Mouse (Mus musculus) cerebellum, adult 2 months (tissue): ENCODE measurements at regions not wholly inside any gene's neighbourhood (a gene's known extent, or its start where the extent isn't known, plus 50 kb on each side); places are given as distances from the start of the nearest gene placed in this dataset.
"Not testable (repeated sequence)": the region's sequence is repeated elsewhere in the genome, so short reads cannot be mapped to it uniquely, and the experiment has no call there.

ENCODE experiments used
- DNase-seq, 2 experiments: peaks; one replicate each; pipeline ENCODE4 v3.0.0; 2021
- H3K27ac ChIP-seq: fragments of 200-500 bp; 2 replicates; pipeline ENCODE4 v1.5.1; 2012; ENCODE audit warnings: low read length, control low read depth, inconsistent platforms; ENCODE audit not compliant: insufficient read depth
- H3K27me3 ChIP-seq: fragments of 200-500 bp; 2 replicates; pipeline ENCODE4 v1.6.1; 2012; ENCODE audit warnings: inconsistent platforms, mild to moderate bottlenecking, low read length, moderate library complexity; ENCODE audit not compliant: control insufficient read depth, insufficient read depth
- H3K4me1 ChIP-seq: fragments of 200-500 bp; 2 replicates; pipeline ENCODE4 v1.6.1; 2011; ENCODE audit warnings: low read length; ENCODE audit not compliant: control insufficient read depth, insufficient read depth
- H3K4me3 ChIP-seq: fragments of 200-500 bp; replicated peaks from 2 replicates; pipeline ENCODE3; 2011; ENCODE audit warnings: mild to moderate bottlenecking, low read depth, low read length, control low read depth; ENCODE audit not compliant: insufficient read depth
- CTCF ChIP-seq: fragments of 200-500 bp; IDR thresholded peaks from 2 replicates; pipeline ENCODE4 v1.5.1; 2011; ENCODE audit warnings: low read depth, mild to moderate bottlenecking, control low read depth, low read length, moderate library complexity, borderline replicate concordance; ENCODE audit not compliant: insufficient read depth
- POLR2A ChIP-seq: fragments of 200-500 bp; IDR thresholded peaks from 2 replicates; pipeline ENCODE4 v1.6.1; 2011; ENCODE audit warnings: low read length, control low read depth, borderline replicate concordance; ENCODE audit not compliant: insufficient read depth
- WGBS: fragments of 180-500 bp; shearing (Covaris S2); methylation state at CpG from one replicate; pipeline ENCODE4 v1.1.7; 2018; 5-methylcytosine and 5-hydroxymethylcytosine counted together

DNA sequence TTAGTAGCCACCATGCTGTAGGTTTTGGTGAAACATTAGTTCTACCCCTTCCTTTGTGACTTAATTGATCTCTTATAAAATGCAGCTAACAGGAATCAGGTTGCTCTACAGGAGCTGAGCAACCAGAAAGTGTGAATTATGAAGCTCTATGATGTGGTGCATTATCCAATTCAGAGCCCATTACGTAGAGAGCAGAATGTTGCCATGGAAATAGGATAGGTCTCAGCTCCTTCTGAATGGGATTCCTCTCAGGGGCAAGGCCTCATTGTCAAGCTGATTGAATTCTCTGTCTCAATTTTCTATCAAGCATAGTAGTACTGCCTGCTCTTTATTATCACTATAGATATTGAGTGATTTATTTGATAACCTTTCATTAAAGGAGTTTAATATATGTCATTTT is 185.6 kb upstream of the Klf6 start:
- Histone ChIP-seq H3K4me1 (no peaks in the 10 kb centered on the region), H3K4me3 (no peak overlapping the region), H3K27me3 (no peaks in the 10 kb centered on the region), H3K27ac (no peak overlapping the region)
- TF ChIP-seq CTCF, result no peak
- no peak for TF ChIP-seq POLR2A
- DNase-seq, result no peak
- 23% methylated on average over 1 of the region's 1 CpGs for WGBS

DNA sequence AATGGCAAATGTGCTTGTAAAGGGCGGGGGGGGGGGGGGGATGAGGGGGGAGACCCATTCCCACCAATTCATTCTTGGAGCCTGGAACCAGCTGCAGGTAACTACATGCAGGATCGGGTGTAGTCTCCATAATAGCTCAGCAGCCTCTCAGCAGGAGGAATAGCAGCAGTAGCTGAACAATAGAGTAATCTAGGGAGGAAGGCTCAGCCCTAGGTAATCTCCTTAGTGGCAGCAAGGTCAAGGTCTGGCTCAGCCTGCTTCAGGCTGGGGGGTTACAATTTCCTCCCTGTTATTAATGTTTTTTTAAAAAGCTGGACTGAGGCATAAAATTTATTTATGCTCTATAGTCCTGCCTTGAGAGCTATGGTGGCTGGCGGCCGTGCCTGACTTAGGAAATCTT is 171.2 kb upstream of the Klf6 start:
- 65% methylated on average over 4 of the region's 4 CpGs for whole genome bisulfite sequencing
- no peak for DNase-seq

DNA sequence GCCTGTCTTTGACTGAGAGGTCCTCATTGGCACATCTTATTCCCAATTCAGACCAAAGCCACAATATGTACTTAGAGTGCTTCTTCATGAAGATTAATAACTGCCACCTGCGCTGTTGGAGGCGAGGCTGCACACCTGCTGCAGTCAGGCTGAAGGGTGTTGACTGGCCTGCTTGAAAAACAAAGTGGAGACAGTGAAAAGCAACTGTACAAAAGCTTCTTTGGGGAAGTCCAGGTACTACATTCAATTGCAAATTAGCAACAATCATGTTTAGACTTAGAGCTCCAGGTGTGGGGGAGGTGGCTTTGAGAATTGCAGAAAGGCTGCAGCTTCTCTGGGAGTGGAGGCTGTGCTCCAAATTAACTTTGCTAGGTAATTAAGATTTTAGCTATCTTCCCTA is 170.6 kb upstream of the Klf6 start:
- not testable (repeated sequence) for H3K27ac ChIP-seq, H3K27me3 ChIP-seq, DNase-seq, H3K4me3 ChIP-seq, H3K4me1 ChIP-seq
- WGBS, result 88% methylated on average over 2 of the region's 2 CpGs

More for the DNA sequence above, 171.2 kb upstream of the Klf6 start:
- no peak overlapping the region for H3K27ac ChIP-seq
- no peak for TF ChIP-seq CTCF
- TF ChIP-seq POLR2A, result no peak
- no peaks in the 10 kb centered on the region for H3K4me1 ChIP-seq
- H3K4me3 ChIP-seq, result no peak overlapping the region
- no peaks in the 10 kb centered on the region for H3K27me3 ChIP-seq

DNA sequence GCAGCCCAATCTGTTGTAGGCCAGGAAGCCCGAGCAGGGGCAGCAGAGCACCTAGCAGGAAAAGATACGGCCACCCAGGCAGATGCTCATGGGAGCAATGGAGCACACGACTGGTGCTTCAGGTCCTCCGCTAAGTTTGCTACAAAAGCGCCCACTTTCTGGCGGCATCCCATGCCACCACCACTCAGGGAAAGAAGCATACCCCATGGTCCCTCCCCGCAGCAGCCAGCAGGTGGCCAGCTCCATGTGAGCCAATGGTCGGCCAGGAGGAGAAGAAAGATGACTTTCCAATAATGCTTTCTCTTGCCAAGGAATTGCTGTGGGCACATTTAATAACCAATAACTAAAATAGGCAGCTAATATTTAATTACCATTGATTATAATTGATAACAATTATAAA is 166.7 kb upstream of the Klf6 start:
- no peak overlapping the region for H3K27ac ChIP-seq
- DNase-seq, result no peak
- no peaks in the 10 kb centered on the region for H3K27me3 ChIP-seq
- TF ChIP-seq POLR2A (no peak), CTCF (no peak)
- 87% methylated on average over 8 of the region's 8 CpGs for whole genome bisulfite sequencing
- no peaks in the 10 kb centered on the region for H3K4me1 ChIP-seq
- no peak overlapping the region for H3K4me3 ChIP-seq

DNA sequence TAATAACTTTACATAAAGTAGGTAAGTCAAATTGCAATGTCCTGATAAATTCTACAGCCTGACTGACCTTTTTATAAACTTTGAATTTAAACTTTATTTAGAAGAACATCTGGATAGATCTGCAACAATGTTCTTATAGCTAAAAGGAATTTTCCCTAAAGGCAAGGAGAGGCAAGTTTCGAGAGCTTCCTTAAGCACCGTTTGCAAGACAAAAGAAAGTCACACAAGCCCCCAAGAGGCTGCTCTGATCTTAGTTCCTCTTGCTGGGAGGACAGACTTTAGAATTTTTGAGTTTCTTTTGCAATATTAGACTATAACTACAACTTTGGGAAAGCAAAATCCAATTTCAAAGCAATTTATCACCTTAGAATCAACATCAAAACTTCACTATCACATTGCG is 165.7 kb upstream of the Klf6 start:
- DNase-seq, H3K4me1 ChIP-seq, H3K27me3 ChIP-seq, H3K27ac ChIP-seq, H3K4me3 ChIP-seq: not testable (repeated sequence)
- WGBS, result 64% methylated on average over 3 of the region's 3 CpGs

DNA sequence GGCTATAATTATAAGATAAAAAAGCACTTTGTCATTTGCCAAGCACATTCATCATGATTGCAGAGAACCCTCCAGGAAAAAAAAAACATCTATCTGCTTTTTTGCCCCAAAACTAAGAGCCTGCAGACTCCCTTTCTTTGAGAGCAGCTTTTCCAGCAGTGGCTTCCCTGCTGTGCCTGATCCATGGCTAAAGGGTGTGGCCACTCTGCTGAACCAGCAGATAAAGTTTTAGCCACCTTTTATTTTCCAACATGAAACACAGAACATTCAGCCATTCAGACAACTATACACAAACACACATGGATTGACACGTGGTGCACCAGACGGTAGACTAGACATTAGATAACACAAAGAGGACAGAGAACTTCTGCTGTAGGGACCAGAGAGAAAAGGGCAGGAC is 164.9 kb upstream of the Klf6 start:
- Histone ChIP-seq H3K27ac (no peak overlapping the region), H3K4me3 (no peak overlapping the region), H3K27me3 (no peaks in the 10 kb centered on the region), H3K4me1 (no peaks in the 10 kb centered on the region)
- no peak for DNase-seq
- WGBS, result 24% methylated on average over 2 of the region's 2 CpGs
- no peak for TF ChIP-seq POLR2A
- no peak for TF ChIP-seq CTCF

DNA sequence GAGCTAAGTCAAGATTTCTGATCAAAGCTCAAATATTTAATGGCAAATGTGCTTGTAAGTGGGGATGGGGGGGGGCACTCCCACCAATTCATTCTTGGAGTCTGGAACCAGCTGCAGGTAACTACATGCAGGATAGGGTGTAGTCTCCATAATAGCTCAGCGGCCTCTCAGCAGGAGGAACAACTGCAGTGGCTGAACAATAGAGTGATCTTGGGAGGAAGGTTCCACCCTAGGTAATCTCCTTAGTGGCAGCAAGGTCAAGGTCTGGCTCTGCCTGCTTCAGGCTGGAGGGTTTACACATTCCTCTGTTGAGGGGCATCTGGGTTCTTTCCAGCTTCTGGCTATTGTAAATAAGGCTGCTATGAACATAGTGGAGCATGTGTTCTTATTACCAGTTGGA is 164.0 kb upstream of the Klf6 start:
- H3K27ac ChIP-seq, H3K4me1 ChIP-seq, H3K4me3 ChIP-seq, DNase-seq, H3K27me3 ChIP-seq: not testable (repeated sequence)
- WGBS, result 54% methylated on average over 1 of the region's 1 CpGs

DNA sequence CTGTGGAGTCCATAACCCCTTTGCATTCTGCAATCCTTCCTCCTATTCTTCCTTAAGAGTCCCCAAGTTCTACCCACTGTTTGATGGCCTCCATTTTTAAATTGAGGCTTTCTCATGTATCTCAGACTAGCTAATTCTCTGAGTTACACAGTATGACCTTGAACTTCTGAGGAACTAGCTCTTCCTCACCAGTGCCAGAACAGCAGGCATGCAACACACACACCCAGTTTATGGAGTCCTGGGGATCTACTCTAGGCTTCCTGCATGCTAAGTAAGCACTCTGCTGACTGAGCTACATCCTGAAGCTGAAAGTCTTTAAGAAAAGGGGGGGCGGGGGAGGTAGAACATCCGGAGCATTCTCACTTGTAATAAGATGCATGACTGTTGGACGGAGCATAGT is 159.2 kb upstream of the Klf6 start:
- no peak for DNase-seq
- H3K27me3 ChIP-seq, result no peaks in the 10 kb centered on the region

DNA sequence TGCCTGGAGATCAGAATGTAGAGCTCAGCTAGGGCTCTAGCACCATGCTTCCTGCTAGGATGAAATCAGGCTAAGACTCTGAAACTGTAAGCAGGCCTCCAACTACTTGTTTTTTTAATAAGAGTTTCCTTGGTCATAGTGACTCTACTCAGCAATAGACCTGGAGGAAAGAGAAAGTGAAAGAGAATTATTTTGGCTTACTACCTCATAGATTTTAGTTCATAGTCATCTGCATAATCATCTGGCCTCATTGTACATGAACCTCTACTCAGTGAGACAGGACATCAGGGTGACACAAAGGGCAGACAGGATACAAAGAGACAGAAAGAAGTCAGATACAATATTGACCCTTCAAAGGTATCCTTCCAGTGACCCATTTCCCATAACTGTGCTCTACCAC is 156.3 kb upstream of the Klf6 start:
- no peak for DNase-seq

More for the DNA sequence above, 159.2 kb upstream of the Klf6 start:
- no peak overlapping the region for H3K27ac ChIP-seq
- TF ChIP-seq POLR2A, result no peak
- WGBS, result 80% methylated on average over 3 of the region's 3 CpGs
- no peak overlapping the region for H3K4me3 ChIP-seq
- no peaks in the 10 kb centered on the region for H3K4me1 ChIP-seq

More for the DNA sequence above, 156.3 kb upstream of the Klf6 start:
- Histone ChIP-seq H3K4me3 (no peak overlapping the region), H3K27ac (no peak overlapping the region), H3K27me3 (no peaks in the 10 kb centered on the region), H3K4me1 (no peaks in the 10 kb centered on the region)
- TF ChIP-seq CTCF (no peak), POLR2A (no peak)
